9 mouse cellular contexts compared by ENCODE assay signal in the genomic region with DNA sequence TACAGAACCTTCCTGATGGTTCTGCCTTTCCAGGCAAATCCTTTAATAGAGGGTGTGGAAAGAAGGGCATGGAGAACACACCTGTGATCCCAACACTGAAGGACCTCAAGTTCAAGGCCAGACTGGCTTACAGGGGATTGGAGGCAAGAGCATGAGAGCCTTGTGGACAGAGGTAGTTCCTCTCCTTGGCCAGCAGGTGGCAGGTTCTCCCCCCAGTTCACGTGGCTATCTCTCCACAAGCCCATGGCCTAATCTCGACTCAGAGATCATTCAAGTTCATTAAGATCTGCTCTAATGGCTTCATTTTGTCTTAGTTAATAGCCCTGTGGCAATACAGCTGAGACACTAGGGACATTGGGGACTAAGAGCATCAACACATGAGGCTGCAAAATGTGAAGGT. TPM values are rescaled to one million over a fixed set of nuclear protein-coding genes. Genes with fewer than 3 reads are reported as not detected.
DNase-seq lines count a peak whose midpoint lies in the region; ATAC-seq and TF ChIP-seq lines count a peak whose summit lies in the region.
"Had no signal": no experiment of that assay in that cellular context is flagged by ENCODE, and none has a peak within 500 bp of the region (broad histone marks: within the 10 kb centered on the region; RNA-seq: fewer than 3 reads in every experiment).

No protein-coding gene starts in this region.

- H3K4me2 ChIP-seq in liver, embryonic 11.5 days, result no peak overlapping the region
- H3K4me2 ChIP-seq: limb, embryonic 15.5 days had no signal

- H3K79me2 ChIP-seq in liver, adult 2 months (ENCODE audit: control insufficient read depth, insufficient read depth, low read length), result no peaks in the 10 kb centered on the region

- no peak overlapping the region for H3K9ac ChIP-seq in liver, adult 2 months (ENCODE audit: low read depth, low read length)
- no peak overlapping the region for H3K9ac ChIP-seq in liver, embryonic 11.5 days (ENCODE audit: low read depth, low read length)
- H3K9ac ChIP-seq: limb, embryonic 15.5 days had no signal

- H3K4me1 ChIP-seq in liver, adult 2 months (ENCODE audit: control insufficient read depth, insufficient read depth, low read length), result no peaks in the 10 kb centered on the region
- H3K4me1 ChIP-seq in liver, embryonic 11.5 days (replicated peaks; ENCODE audit: control insufficient read depth, insufficient read depth, low read length), result no peaks in the 10 kb centered on the region
- H3K4me1 ChIP-seq: limb, embryonic 15.5 days had no signal

- peak; percentile 43 to 45 for DNase-seq in cerebellum, postnatal 10 days
- DNase-seq in cerebellum, adult 9-11 months, result no peak
- DNase-seq in liver, adult 2 months (ENCODE audit: extremely low read depth, low read depth, low spot score), result peak; percentile 23
- DNase-seq in liver, embryonic 11.5 days (ENCODE audit: low spot score), result no peak
- peak; percentile 63 to 64 for DNase-seq in thymus, postnatal 36 days

- TF ChIP-seq POLR2A in liver, adult 2 months (IDR thresholded peaks at IDR 0.05; ENCODE audit: extremely low read depth, insufficient read depth, low read length), result no peak

- no peak overlapping the region for H3K4me3 ChIP-seq in liver, adult 2 months (ENCODE audit: insufficient read depth, low read depth, low read length)
- H3K4me3 ChIP-seq in liver, embryonic 11.5 days (ENCODE audit: low read depth, low read length), result no peak overlapping the region
- H3K4me3 ChIP-seq: limb, embryonic 15.5 days had no signal

- 12% methylated on average over 2 of the region's 2 CpGs for WGBS in liver, adult 2 months
- WGBS in liver, embryonic 11.5 days, result 10% methylated on average over 2 of the region's 2 CpGs

- ATAC-seq in liver, embryonic 11.5 days (replicated peaks; ENCODE audit: low FRiP score), result no peak
- ATAC-seq in common myeloid progenitor, adult 5-6 weeks (replicated peaks; ENCODE audit: low read depth, poor library complexity, severe bottlenecking), result peak; percentile 73; the same call in 1 of the 2 replicates
- ATAC-seq in megakaryocyte, adult 5-6 weeks (ENCODE audit: poor library complexity, severe bottlenecking), result peak; percentile 66
- no peak for ATAC-seq in activated CD4-positive, CD25-positive, alpha-beta regulatory T cell, adult 4 months

- TF ChIP-seq CTCF in liver, adult 2 months (IDR thresholded peaks at IDR 0.05; ENCODE audit: low read depth, low read length), result peak; percentile 82

- H3K27me3 ChIP-seq in liver, adult 2 months (ENCODE audit: control insufficient read depth, insufficient read depth, low read length), result no peaks in the 10 kb centered on the region
- H3K27me3 ChIP-seq in liver, embryonic 11.5 days (replicated peaks; ENCODE audit: control insufficient read depth, insufficient read depth, low read length), result no peaks in the 10 kb centered on the region
- H3K27me3 ChIP-seq: limb, embryonic 15.5 days had no signal

- H3K27ac ChIP-seq in liver, adult 2 months (replicated peaks; ENCODE audit: insufficient read depth, low read depth, low read length), result no peak overlapping the region
- no peak overlapping the region for H3K27ac ChIP-seq in liver, embryonic 11.5 days (ENCODE audit: low read depth, low read length)
- H3K27ac ChIP-seq: limb, embryonic 15.5 days had no signal

- no peaks in the 10 kb centered on the region for H3K36me3 ChIP-seq in liver, adult 2 months (ENCODE audit: control insufficient read depth, insufficient read depth, low read length)
- H3K36me3 ChIP-seq in liver, embryonic 11.5 days (ENCODE audit: control insufficient read depth, insufficient read depth, low read length), result no peaks in the 10 kb centered on the region
- H3K36me3 ChIP-seq: limb, embryonic 15.5 days had no signal

- no peaks in the 10 kb centered on the region for H3K9me3 ChIP-seq in liver, embryonic 11.5 days (ENCODE audit: control insufficient read depth, low read length)
- H3K9me3 ChIP-seq: limb, embryonic 15.5 days had no signal

RNA-seq across cellular contexts. Expression of gene Ly6c2, which starts 8.3 kb away (rescaled TPM):
- 1.2 and 2.2 TPM in 2 replicates for total RNA-seq in liver, adult 2 months (2014; rRNA removed)
- polyA plus RNA-seq in liver, adult 2 months (2012; rRNA removed), result 3.7 and 6.6 TPM in 2 replicates
- polyA plus RNA-seq in liver, embryonic 11.5 days (2014; fragmentation: Nextera tagmentation; extraction: Ambion mirVana), result 0.92 and 1.1 TPM in 2 replicates
- 54.9 and 81.7 TPM in 2 replicates for total RNA-seq in common myeloid progenitor, adult 5-6 weeks (2017)
- 9,861 and 10,026 TPM in 2 replicates for total RNA-seq in megakaryocyte, adult 5-6 weeks (2015)
- 3,107 and 3,295 TPM in 2 replicates for total RNA-seq in megakaryocyte, adult 5-6 weeks (2017)
- polyA plus RNA-seq in activated CD4-positive, CD25-positive, alpha-beta regulatory T cell, adult 4 months (2017; shearing (Covaris generic)), result 10 to 100 TPM; 27.7 to 29.1 TPM

RNA-seq across cellular contexts. Expression of gene Ly6g, which starts 35.0 kb away (rescaled TPM):
- total RNA-seq in liver, adult 2 months (2014; rRNA removed), result not detected in 2 replicates
- not detected in 2 replicates for polyA plus RNA-seq in liver, adult 2 months (2012; rRNA removed)
- not detected in 2 replicates for polyA plus RNA-seq in liver, embryonic 11.5 days (2014; fragmentation: Nextera tagmentation; extraction: Ambion mirVana)
- 2.0 TPM in 1 of 2 replicates, not detected in the other for total RNA-seq in common myeloid progenitor, adult 5-6 weeks (2017)
- 146 and 232 TPM in 2 replicates for total RNA-seq in megakaryocyte, adult 5-6 weeks (2015)
- 79.2 and 81.9 TPM in 2 replicates for total RNA-seq in megakaryocyte, adult 5-6 weeks (2017)
- polyA plus RNA-seq in activated CD4-positive, CD25-positive, alpha-beta regulatory T cell, adult 4 months (2017; shearing (Covaris generic)), result not detected
- polyA plus RNA-seq: limb, embryonic 15.5 days had no signal

Comparison
In these comparisons a context has a peak if more than half of its experiments do, and no peak if none do; other contexts are left out.
1. DNase-seq: peak in cerebellum, postnatal 10 days (2 of 2), liver, adult 2 months (single experiment) and thymus, postnatal 36 days (2 of 2); none in cerebellum, adult 9-11 months (single experiment) and liver, embryonic 11.5 days (single experiment).
2. ATAC-seq: peak in common myeloid progenitor, adult 5-6 weeks (single experiment) and megakaryocyte, adult 5-6 weeks (single experiment); none in liver, embryonic 11.5 days (single experiment) and activated CD4-positive, CD25-positive, alpha-beta regulatory T cell, adult 4 months (single experiment).
3. RNA of gene Ly6c2, which starts 8.3 kb away (total RNA-seq): 3,107 to 10,026 TPM in megakaryocyte, adult 5-6 weeks; 54.9 to 81.7 TPM in common myeloid progenitor, adult 5-6 weeks and 1.2 to 2.2 TPM in liver, adult 2 months; every median in the first group is over 10 times any median in the second.
4. RNA of gene Ly6g, which starts 35.0 kb away (total RNA-seq): 79.2 to 232 TPM in megakaryocyte, adult 5-6 weeks; not detected in liver, adult 2 months and 2.0 TPM in common myeloid progenitor, adult 5-6 weeks; every median in the first group is over 10 times any median in the second.